Mouse (Mus musculus) bone marrow, adult 2 months (tissue): ENCODE data around the gene Ugt1a5. TPM values are rescaled to one million over a fixed set of nuclear protein-coding genes. Genes with fewer than 3 reads are reported as not detected.

ENCODE experiments used
- H3K27ac ChIP-seq: fragments of 200-500 bp; 2 replicates; pipeline ENCODE4 v1.5.1; 2012; ENCODE audit warnings: low read depth, mild to moderate bottlenecking, control low read depth, inconsistent platforms, low read length; ENCODE audit not compliant: control insufficient read depth, poor library complexity, insufficient read depth
- H3K4me1 ChIP-seq: fragments of 200-500 bp; 2 replicates; pipeline ENCODE4 v1.6.1; 2011; ENCODE audit warnings: low read length; ENCODE audit not compliant: control insufficient read depth, insufficient read depth
- H3K4me3 ChIP-seq: fragments of 200-500 bp; replicated peaks from 2 replicates; pipeline ENCODE3; 2011; ENCODE audit warnings: mild to moderate bottlenecking, low read depth, low read length, control low read depth; ENCODE audit not compliant: control insufficient read depth
- CTCF ChIP-seq: fragments of 200-500 bp; IDR thresholded peaks from 2 replicates; pipeline ENCODE4 v1.5.1; 2011; ENCODE audit warnings: low read length, control low read depth; ENCODE audit not compliant: control insufficient read depth, insufficient read depth
- POLR2A ChIP-seq: fragments of 200-500 bp; IDR thresholded peaks from 2 replicates; pipeline ENCODE4 v1.6.1; 2011; ENCODE audit warnings: low read depth, mild to moderate bottlenecking, control low read depth, low read length, borderline replicate concordance; ENCODE audit not compliant: control insufficient read depth
- WGBS: fragments of 180-500 bp; shearing (Covaris S2); methylation state at CpG from one replicate; pipeline ENCODE4 v1.1.7; 2018; 5-methylcytosine and 5-hydroxymethylcytosine counted together
- polyA plus RNA-seq: library from polyadenylated mRNA; stranded (reverse); fragments of >200 nt; gene quantifications from 2 replicates; pipeline ENCODE4 v1.2.4, GENCODE M21; 2011; ENCODE audit warnings: low replicate concordance; ENCODE audit not compliant: missing spikeins, insufficient read depth, insufficient read length

Ugt1a5 gene
- polyA plus RNA-seq, 1 experiment, result 4.0 TPM

DNA sequence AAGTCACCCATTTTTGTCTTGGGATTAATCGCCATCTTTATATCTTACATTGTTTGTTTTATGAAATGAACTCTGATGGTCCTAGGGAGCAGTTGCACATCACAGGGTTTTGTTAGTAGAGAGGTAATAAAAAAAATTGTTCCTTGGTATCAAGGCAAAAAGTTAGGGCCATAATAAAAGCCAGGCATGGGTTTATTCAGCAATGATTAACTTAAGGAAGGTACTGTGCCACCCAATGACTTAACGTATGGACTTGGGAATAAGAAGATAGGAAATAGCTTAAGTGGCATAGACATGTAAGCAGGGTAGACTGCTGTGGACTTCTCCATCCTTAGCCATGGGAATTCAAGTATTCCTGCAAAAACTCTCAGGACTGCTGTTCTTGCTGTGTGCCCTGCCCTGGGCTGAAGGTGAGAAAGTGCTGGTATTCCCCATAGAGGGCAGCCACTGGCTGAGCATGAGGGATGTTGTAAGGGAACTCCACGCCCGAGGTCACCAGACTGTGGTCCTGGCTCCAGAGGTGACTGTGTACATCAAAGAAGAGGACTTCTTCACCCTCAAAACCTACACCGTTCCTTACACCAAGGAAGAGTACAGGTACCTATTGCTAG is 20.6 kb downstream of the Ugt1a5 start:
- no peak for TF ChIP-seq POLR2A
- TF ChIP-seq CTCF, result no peak
- Histone ChIP-seq H3K27ac (no peak overlapping the region), H3K4me1 (no peaks in the 10 kb centered on the region), H3K4me3 (no peak overlapping the region)
- 85% methylated on average over 5 of the region's 5 CpGs for WGBS

DNA sequence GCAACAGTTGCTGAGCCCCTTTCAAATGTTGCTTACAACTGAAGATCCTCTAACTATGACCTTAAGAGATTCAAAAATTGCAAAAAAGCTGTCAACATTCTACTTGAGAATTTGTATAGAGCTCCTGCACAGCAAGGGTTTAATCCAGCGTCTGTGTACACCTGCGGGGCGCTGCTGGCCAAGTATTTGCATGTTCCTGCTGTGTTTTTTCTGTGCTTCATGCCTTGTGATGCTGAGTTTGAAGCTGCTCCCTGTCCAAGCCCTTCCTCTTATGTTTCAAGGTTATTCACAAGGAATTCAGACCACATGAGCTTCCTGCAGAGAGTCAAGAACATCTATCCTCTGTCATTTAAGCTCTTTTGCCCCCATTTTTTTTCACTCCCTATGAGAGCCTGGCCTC is 26.3 kb downstream of the Ugt1a5 start:
- Histone ChIP-seq H3K27ac (no peak overlapping the region), H3K4me1 (no peaks in the 10 kb centered on the region), H3K4me3 (no peak overlapping the region)
- TF ChIP-seq CTCF (no peak), POLR2A (no peak)
- WGBS, result 85% methylated on average over 3 of the region's 3 CpGs

DNA sequence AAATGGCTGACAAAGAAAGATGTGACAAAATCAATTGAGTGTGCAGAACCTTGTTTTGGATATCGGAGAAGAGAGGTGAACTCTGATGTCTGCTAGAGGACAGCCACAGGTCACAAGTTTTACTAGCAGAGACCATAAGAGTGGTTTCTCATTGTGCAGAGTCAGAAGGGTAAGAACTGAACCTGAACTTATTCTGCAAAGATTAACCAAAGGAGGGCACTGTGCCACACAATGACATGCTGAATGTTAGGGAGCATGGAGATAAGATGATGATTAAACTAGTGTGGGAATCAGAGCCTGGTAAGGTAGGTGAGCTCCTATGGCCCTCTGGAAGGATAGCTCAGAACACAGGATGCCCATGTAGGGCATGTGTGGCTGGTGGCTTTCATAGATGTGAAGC is 29.9 kb downstream of the Ugt1a5 start:
- H3K4me3 ChIP-seq, result no peak overlapping the region
- no peaks in the 10 kb centered on the region for H3K4me1 ChIP-seq
- no peak overlapping the region for H3K27ac ChIP-seq
- TF ChIP-seq CTCF (no peak), POLR2A (no peak)
- 89% methylated on average over 1 of the region's 1 CpGs for WGBS

DNA sequence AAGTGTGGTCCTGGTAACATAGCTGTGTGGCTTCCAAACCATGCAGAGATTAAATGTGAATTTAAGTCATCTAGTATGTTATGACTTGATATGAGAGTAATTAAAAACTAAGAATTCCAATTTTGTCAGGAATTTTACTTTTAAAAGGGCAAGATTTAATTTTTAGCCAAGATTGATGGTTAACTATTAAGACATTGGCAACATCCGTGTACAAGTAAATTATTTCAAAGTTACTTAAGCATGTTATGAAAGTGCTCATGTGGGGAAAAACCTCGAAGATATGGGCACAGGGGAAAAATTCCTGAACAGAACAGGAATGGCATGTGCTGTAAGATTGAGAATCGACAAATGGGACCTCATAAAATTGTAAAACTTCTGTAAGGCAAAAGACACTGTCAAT is 31.6 kb downstream of the Ugt1a5 start:
- H3K27ac ChIP-seq, result no peak overlapping the region

DNA sequence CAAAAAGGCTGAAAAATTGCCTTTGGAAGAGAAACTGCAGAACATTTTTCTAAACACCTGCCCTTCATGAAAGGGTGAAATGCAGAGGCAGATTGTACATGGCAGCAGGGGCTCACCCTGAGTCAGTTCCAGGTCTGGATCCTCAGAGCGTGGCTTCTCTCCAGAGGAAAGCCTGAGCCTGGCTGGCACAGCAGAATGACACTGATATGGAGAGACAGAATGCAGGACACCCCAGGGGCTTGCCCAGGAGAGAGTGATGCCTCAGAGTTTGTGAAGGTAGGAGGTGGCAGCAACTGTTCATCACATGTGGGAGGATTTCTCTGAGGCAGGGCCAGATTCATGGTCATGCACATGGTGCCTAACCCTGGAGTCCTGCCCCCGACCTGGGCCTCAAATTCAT is 34.2 kb downstream of the Ugt1a5 start:
- no peak overlapping the region for H3K27ac ChIP-seq
- no peak for TF ChIP-seq CTCF
- no peak for TF ChIP-seq POLR2A
- WGBS, result 78% methylated on average over 2 of the region's 2 CpGs

More for the DNA sequence above, 31.6 kb downstream of the Ugt1a5 start:
- Histone ChIP-seq H3K4me1 (no peaks in the 10 kb centered on the region), H3K4me3 (no peak overlapping the region)
- WGBS, result 70% methylated on average over 3 of the region's 3 CpGs
- no peak for TF ChIP-seq CTCF
- TF ChIP-seq POLR2A, result no peak

DNA sequence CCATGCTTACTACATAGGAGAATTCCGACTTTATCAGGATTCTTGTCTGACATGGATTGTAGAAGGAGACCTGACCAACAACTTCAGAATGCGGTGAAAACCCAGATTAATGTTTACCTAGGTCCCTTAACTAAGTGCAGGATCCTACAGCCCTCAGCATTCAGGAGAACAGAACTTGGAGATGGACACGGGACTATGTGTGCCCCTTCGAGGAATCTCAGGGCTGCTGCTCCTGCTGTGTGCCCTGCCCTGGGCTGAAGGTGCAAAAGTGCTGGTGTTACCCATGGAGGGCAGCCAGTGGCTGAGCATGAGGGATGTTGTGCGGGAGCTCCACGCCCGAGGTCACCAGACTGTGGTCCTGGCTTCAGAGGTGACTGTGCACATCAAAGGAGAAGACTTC is 34.6 kb downstream of the Ugt1a5 start, which contains the start of gene Ugt1a2:
Ugt1a2 (plus strand) TSS at position 146 of the 400 bp plus-strand sequence.
- no peak for TF ChIP-seq POLR2A
- TF ChIP-seq CTCF, result no peak
- H3K27ac ChIP-seq, result no peak within 1 kb of the TSS
- no peaks in the 10 kb centered on the region for H3K4me1 ChIP-seq
- WGBS, result 86% methylated on average over 7 of the region's 7 CpGs
- H3K4me3 ChIP-seq, result no peak within 1 kb of the TSS

More for the DNA sequence above, 34.2 kb downstream of the Ugt1a5 start:
- Histone ChIP-seq H3K4me1 (no peaks in the 10 kb centered on the region), H3K4me3 (no peak overlapping the region)

DNA sequence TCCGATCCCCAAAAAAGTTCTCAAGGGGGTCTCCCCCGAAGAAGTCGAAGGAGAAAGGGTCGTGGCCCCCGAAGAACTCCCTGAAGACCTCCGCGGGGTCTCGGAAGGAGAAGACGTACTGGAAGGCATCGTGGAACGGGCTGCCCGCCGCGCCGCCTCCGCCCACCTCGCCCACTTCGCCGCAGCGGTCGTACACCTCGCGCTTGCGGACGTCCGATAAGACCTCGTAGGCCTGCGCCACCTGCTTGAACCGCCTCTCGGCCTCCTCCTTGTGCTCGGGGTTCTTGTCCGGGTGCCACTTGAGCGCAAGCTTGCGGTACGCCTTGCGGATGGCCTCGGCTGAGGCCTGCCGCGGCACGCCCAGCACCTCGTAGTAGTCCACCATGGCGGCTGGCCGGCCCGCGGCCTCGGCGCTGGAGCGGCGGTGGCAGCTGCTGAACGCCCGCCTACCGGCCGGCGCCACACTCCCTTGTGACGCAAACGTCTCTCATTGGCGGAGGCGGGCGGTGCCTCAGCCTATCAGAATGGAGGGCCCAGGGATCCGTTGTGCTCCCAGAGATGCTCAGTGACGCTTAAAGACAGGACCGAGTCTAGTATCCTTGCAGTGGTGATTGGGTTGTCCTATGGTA is 39.6 kb downstream of the Ugt1a5 start, which contains the start of gene Dnajb3:
Dnajb3 (minus strand) TSS at position 489 of the 629 bp plus-strand sequence.
- H3K27ac ChIP-seq, result peak within 1 kb of the TSS; percentile 81
- no peak for TF ChIP-seq CTCF
- TF ChIP-seq POLR2A, result peak; percentile 92; the same call in 1 of the 2 replicates
- no peaks in the 10 kb centered on the region; the same call in 1 of the 2 replicates for H3K4me1 ChIP-seq
- WGBS, result 25% methylated on average over 62 of the region's 62 CpGs
- H3K4me3 ChIP-seq, result peak within 1 kb of the TSS; percentile 65

DNA sequence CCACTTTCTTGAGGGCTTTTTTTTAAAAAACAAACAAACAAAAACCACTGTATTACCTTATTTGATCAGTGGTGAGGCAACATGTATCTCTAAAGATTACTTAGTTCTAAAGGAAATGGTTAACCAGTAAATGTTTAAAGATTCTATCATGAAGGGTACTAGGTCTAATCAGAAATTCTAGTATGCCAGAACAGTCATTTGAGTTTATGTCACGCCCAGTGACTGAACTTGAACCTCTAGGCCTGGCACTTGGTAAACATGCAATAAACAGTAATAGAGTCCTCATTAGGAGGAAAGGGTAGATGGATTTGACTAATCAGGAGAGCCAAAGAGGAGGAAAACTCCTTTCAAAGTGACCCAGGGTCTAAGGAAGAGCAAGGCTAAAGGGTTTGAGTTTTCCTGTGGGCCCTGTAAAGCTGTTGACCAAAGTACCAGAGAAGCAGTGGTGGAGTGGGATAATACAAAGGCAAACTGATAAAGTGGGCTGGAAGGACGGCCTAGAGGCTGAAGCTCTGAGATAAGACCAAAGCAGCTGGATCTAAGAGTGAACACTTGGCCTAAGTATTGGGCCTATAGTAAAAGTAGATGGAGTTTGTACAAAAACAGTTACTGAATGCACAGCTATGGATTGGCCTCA is 41.1 kb downstream of the Ugt1a5 start:
- no peak for TF ChIP-seq CTCF
- TF ChIP-seq POLR2A, result no peak
- H3K27ac ChIP-seq, result peak overlapping the region; percentile 29; the same call in 1 of the 2 replicates
- H3K4me1 ChIP-seq, result no peaks in the 10 kb centered on the region; the same call in 1 of the 2 replicates
- H3K4me3 ChIP-seq, result no peak overlapping the region
- 50% methylated on average over 2 of the region's 2 CpGs for WGBS

DNA sequence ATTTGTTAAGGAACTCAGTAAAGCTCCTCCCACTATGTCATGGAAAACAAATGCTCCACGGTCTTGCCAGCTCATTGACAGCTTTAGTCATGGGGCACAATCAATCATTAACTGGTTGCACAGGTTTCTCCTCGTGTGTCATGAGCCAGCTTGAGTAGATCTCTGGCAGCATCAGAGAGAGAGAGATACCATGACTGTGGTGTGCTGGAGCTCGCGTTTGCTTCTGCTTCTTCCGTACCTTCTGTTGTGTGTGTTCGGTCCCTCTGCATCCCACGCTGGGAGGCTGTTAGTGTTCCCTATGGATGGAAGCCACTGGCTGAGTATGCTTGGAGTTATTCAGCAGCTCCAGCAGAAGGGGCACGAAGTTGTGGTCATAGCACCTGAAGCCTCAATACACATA is 46.0 kb downstream of the Ugt1a5 start, which contains the start of gene Ugt1a1:
Ugt1a1 (plus strand) TSS at position 148 of the 400 bp plus-strand sequence.
- WGBS, result 68% methylated on average over 8 of the region's 8 CpGs
- no peak for TF ChIP-seq POLR2A
- TF ChIP-seq CTCF, result no peak
- Histone ChIP-seq H3K4me3 (no peak within 1 kb of the TSS), H3K4me1 (no peaks in the 10 kb centered on the region; the same call in 1 of the 2 replicates), H3K27ac (no peak within 1 kb of the TSS)
